Mouse (Mus musculus) heart, embryonic 11.5 days (tissue): ENCODE data around the gene Rgs7bp. TPM values are rescaled to one million over a fixed set of nuclear protein-coding genes. Genes with fewer than 3 reads are reported as not detected.
"Not testable (repeated sequence)": the region's sequence is repeated elsewhere in the genome, so short reads cannot be mapped to it uniquely, and the experiment has no call there.

Source experiments
- ATAC-seq: fragments of 200-750 bp; cut with Nextera tagmentation; replicated peaks from 2 replicates; pipeline ENCODE4 v1.8.0; 2017; ENCODE audit warnings: moderate library complexity; ENCODE audit not compliant: insufficient number of reproducible peaks, low FRiP score, low TSS enrichment
- H3K27ac ChIP-seq: fragments of 300-500 bp; sonication (generic); 2 replicates; pipeline ENCODE4 v1.5.1; 2014; ENCODE audit warnings: mild to moderate bottlenecking, low read depth, low read length
- H3K27me3 ChIP-seq: fragments of 300-500 bp; sonication (generic); 2 replicates; pipeline ENCODE4 v1.6.1; 2014; ENCODE audit warnings: mild to moderate bottlenecking, low read length, mixed read lengths; ENCODE audit not compliant: control insufficient read depth, insufficient read depth
- H3K36me3 ChIP-seq: fragments of 300-500 bp; sonication (generic); 2 replicates; pipeline ENCODE4 v1.6.1; 2014; ENCODE audit warnings: mild to moderate bottlenecking, low read length, moderate library complexity, mixed read lengths; ENCODE audit not compliant: control insufficient read depth, insufficient read depth
- H3K4me1 ChIP-seq: fragments of 300-500 bp; sonication (generic); 2 replicates; pipeline ENCODE4 v1.6.1; 2014; ENCODE audit warnings: low read length; ENCODE audit not compliant: control insufficient read depth, insufficient read depth
- H3K4me2 ChIP-seq: fragments of 300-500 bp; sonication (generic); 2 replicates; pipeline ENCODE4 v1.6.1; 2014; ENCODE audit warnings: mild to moderate bottlenecking, moderate library complexity
- H3K4me3 ChIP-seq: fragments of 300-500 bp; sonication (generic); 2 replicates; pipeline ENCODE4 v1.5.1; 2014; ENCODE audit warnings: low read depth, low read length
- H3K9ac ChIP-seq: fragments of 300-500 bp; sonication (generic); 2 replicates; pipeline ENCODE4 v1.6.1; 2014; ENCODE audit warnings: mild to moderate bottlenecking, low read depth, low read length, moderate library complexity
- H3K9me3 ChIP-seq: fragments of 300-500 bp; sonication (generic); replicated peaks from 2 replicates; pipeline ENCODE4 v1.6.1; 2016; ENCODE audit warnings: low read length; ENCODE audit not compliant: control insufficient read depth
- WGBS: fragments of 180-500 bp; shearing (Covaris S2); extraction: QIAGEN DNeasy Blood & Tissue Kit; methylation state at CpG from one replicate; pipeline ENCODE4 v1.1.7; 2014; ENCODE audit not compliant: insufficient replicate concordance; 5-methylcytosine and 5-hydroxymethylcytosine counted together
- polyA plus RNA-seq: library from polyadenylated mRNA; unstranded; fragments of >200 nt; fragmentation: Nextera tagmentation; extraction: Ambion mirVana; gene quantifications from 2 replicates; pipeline ENCODE4 v1.2.1, GENCODE M21; 2014

Rgs7bp gene
- polyA plus RNA-seq, 1 experiment from 2014 or later: 3.4 TPM

DNA sequence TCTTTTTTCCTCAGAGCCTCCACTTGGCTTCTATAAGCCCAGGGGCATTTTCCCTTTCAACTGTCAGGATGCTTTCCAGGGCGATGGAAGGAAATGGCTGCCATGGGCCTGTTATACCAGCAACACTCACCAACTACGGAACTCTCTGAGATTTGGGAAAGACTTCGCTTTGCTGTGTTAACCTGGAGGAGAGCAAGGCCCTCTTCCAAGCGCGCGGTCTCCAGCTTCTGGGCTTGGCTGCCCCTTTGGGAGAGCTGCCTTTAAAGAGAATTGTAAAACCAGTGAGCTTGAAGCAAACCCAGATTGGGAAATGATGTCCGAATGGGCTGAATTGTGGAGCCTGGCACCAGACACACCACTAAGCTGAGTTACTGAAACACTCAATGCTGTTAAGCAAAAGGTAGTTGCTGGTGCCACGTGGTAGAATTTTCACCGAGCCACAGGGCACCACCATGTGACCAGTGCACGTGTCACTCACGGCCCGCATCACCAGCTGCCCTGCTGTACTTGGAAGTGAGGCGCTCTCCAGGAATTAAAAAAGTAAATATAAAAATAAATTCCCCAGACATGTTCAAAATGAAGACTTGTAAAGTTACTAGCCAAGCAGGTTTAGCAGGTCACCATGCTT is 115.7 kb downstream of the Rgs7bp start:
- 73% methylated on average over 13 of the region's 13 CpGs for WGBS
- ATAC-seq: no peak
- H3K4me2 ChIP-seq: no peak overlapping the region
- H3K4me3 ChIP-seq: no peak overlapping the region
- no peak overlapping the region for H3K27ac ChIP-seq
- no peaks in the 10 kb centered on the region for H3K36me3 ChIP-seq
- no peak overlapping the region for H3K9ac ChIP-seq
- no peaks in the 10 kb centered on the region for H3K4me1 ChIP-seq
- no peaks in the 10 kb centered on the region for H3K9me3 ChIP-seq
- no peaks in the 10 kb centered on the region for H3K27me3 ChIP-seq

DNA sequence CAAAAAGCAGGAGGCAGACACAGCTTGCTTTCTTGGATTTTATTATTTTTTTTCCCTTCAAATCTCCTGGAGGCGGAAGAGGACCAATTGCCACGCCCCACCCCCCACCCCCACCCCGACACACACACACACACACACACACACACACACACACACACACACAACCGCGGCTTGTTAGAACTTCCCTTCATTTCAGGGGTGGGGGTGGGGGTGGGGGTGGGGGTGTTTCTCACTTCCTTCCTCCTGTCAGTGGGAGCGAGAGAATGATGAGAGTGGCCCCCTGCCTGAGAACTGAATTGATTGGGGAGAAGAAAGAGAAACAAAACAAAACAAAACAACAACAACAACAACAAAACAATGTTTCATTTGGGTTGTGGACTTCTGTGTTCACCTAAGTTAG is 117.0 kb downstream of the Rgs7bp start:
- no peak for ATAC-seq
- Histone ChIP-seq H3K4me1 (no peaks in the 10 kb centered on the region), H3K9me3 (no peaks in the 10 kb centered on the region), H3K36me3 (no peaks in the 10 kb centered on the region), H3K27ac (no peak overlapping the region), H3K27me3 (no peaks in the 10 kb centered on the region), H3K4me3 (peak overlapping the region; percentile 34), H3K9ac (peak overlapping the region; percentile 49; the same call in 1 of the 2 replicates), H3K4me2 (peak overlapping the region; percentile 63)
- 8% methylated on average over 6 of the region's 6 CpGs for WGBS

DNA sequence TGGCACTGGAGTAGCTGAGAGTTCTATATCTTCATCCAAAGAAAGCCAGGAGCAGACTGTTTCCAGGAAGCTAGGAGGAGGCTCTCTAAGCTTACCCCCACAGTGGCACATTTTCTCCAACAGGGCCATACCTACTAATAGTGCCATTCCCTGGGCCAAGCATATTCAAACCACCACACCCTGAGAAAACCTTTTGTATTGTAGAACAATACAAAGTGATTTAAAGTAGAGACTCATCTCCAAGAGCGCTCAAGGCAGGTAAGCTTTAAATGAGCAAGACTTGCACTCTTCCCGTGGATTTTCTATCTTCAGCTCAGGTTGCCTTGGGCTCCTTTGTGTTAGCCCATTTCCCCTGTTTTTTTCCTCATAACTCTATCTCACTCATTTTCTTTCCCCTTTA is 118.1 kb downstream of the Rgs7bp start:
- Histone ChIP-seq H3K4me2 (no peak overlapping the region), H3K9ac (no peak overlapping the region), H3K36me3 (no peaks in the 10 kb centered on the region), H3K9me3 (no peaks in the 10 kb centered on the region), H3K27me3 (no peaks in the 10 kb centered on the region), H3K27ac (no peak overlapping the region), H3K4me3 (no peak overlapping the region), H3K4me1 (no peaks in the 10 kb centered on the region)
- 87% methylated on average over 2 of the region's 2 CpGs for WGBS
- ATAC-seq: no peak

DNA sequence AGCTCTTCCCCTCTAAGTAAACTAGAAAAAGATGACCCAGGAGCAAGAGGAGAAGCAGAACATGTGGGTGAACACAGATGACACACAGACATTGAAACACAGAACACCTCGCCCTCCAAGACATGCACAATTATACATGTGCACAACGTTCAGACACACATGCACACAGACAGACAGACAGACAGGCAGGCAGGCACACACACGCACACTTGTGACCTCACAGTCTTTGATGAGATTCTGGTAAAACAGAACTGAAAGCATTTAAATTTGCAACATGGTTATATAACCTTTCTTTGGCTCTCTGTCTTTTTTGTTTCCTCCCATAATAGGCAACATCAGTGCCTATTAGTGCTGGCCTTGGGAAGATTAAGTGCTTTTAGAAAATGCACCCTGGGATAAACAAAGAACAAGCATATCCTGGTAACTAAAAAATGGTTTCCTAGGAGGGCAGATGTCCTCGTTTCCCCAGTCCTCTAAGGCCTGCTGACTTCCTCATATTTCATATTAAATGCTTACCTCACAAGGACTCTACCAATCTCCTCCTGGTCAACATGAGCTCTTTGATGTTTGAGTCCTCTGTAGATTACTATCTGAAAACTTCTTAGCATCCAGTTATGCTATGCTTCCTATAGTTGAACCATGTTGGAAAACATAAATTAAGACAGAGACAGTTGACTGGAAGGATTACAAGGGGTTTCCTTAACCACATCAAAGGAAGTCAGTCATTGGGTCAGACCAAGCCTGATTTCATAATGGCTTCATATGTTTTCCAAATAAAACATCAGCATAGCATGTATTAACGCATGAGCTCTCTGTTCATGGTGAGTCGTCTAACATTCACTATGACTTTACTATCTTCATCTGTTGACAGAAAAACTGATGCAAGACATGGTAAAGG is 122.8 kb downstream of the Rgs7bp start:
- Histone ChIP-seq H3K9me3 (no peaks in the 10 kb centered on the region), H3K27ac (no peak overlapping the region), H3K36me3 (no peaks in the 10 kb centered on the region), H3K9ac (no peak overlapping the region), H3K4me3 (no peak overlapping the region), H3K4me2 (no peak overlapping the region), H3K4me1 (no peaks in the 10 kb centered on the region), H3K27me3 (no peaks in the 10 kb centered on the region)
- 72% methylated on average over 6 of the region's 6 CpGs for WGBS
- no peak for ATAC-seq

DNA sequence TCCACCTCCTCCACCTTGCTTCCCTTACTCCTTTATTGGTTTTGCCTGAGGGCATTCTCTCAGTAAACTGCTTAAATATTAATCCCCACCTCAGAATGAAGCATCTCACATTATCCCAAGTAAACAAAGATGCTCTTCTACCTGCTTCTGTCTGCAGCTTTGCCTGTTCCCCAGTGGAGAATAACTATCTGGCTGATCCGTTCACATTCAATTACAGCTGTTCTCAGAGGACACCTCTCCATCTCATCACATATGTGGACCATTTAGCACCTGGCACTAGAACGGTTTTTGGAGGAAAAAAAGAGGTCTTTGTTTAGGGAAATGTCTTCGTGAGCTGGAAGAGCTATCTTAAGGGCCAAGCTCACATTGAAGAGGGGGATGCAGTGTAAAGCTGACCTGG is 123.9 kb downstream of the Rgs7bp start:
- Histone ChIP-seq H3K27me3 (no peaks in the 10 kb centered on the region), H3K9ac (no peak overlapping the region), H3K4me3 (no peak overlapping the region), H3K4me2 (no peak overlapping the region), H3K36me3 (no peaks in the 10 kb centered on the region), H3K4me1 (no peaks in the 10 kb centered on the region), H3K9me3 (no peaks in the 10 kb centered on the region), H3K27ac (no peak overlapping the region)
- WGBS: 64% methylated on average over 3 of the region's 3 CpGs
- no peak for ATAC-seq

DNA sequence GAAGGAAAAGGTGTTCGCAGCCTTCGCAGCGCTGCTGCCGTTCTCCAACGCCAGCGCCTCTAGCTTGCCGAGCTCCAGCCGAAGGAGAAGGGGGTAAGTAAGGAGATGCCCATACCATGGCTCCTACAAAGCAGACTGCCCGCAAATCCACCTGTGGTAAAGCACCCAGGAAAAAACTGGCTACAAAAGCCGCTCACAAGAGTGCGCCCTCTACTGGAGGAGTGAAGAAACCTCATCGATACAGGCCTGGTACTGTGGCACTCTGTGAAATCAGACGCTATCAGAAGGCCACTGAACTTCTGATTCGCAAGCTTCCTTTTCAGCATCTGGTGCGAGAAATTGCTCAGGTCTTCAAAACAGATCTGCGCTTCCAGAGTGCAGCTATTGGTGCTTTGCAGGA is 136.1 kb downstream of the Rgs7bp start:
- Histone ChIP-seq H3K9ac (no peak overlapping the region), H3K9me3 (no peaks in the 10 kb centered on the region), H3K27me3 (no peaks in the 10 kb centered on the region), H3K4me2 (no peak overlapping the region), H3K4me1 (no peaks in the 10 kb centered on the region), H3K27ac (no peak overlapping the region), H3K4me3 (no peak overlapping the region), H3K36me3 (no peaks in the 10 kb centered on the region)
- WGBS: 78% methylated on average over 16 of the region's 16 CpGs
- no peak for ATAC-seq

DNA sequence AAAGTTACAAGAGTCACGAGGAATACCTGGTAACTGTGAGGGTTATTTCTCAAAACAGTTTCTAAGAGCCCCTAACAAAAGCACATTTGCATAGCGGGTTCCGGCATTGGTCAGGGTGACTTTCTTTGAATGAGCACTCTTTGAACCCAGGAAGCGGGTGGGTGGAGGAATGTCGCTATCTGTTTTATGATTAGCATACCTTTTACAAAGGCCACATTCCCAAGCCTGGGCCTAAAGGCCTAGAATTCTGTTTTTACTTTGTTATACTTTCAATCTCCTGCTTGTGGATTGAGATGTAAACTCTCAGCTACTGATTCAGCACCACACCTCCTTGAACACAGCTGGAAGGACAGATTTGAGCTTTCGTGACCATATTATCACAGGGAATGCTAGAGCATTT is 138.0 kb downstream of the Rgs7bp start:
- not testable (repeated sequence) for ATAC-seq, H3K9ac ChIP-seq, H3K4me1 ChIP-seq, H3K27ac ChIP-seq, H3K4me2 ChIP-seq, H3K9me3 ChIP-seq, H3K27me3 ChIP-seq, H3K4me3 ChIP-seq, H3K36me3 ChIP-seq
- WGBS: 77% methylated on average over 6 of the region's 6 CpGs

DNA sequence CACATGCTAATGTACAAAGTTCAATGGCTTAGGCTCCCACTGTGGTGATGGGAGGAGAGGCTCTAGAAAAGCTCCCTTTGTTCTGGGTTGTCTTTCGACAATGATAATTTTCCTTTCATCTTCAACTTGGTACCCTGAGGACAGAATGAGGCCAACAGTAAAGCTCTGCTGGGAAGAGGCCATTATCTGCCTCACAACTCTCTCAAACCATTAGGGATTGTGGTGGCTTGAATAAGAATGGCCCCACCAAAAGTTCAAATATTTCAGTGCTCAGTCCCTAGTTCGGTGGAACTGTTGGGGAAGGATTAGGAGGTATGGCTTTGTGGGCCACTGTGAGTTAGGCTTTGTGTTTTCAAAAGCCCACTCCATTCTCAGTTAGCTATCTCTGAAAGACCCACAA is 138.6 kb downstream of the Rgs7bp start:
- Histone ChIP-seq H3K4me1 (no peaks in the 10 kb centered on the region), H3K27me3 (no peaks in the 10 kb centered on the region), H3K36me3 (no peaks in the 10 kb centered on the region), H3K27ac (no peak overlapping the region), H3K9me3 (no peaks in the 10 kb centered on the region), H3K4me2 (no peak overlapping the region), H3K9ac (no peak overlapping the region), H3K4me3 (no peak overlapping the region)
- WGBS: 89% methylated on average over 2 of the region's 2 CpGs
- no peak for ATAC-seq
